Mouse (Mus musculus) spleen, postnatal 14 days (tissue): Measurements from ENCODE around the gene Acad12.
"Not testable (repeated sequence)": the region's sequence is repeated elsewhere in the genome, so short reads cannot be mapped to it uniquely, and the experiment has no call there.

Experiments used
- DNase-seq, 2 experiments: peaks; one replicate each; pipeline ENCODE4 v3.0.0; 2021 to 2022; ENCODE audit warnings: low spot score in 2 of 2

Acad12 gene

GRCm38 (mm10) chr5:121612036-121612435, 6.7 kb downstream of the Acad12 start:
- no peak for DNase-seq

- DNase-seq: not testable (repeated sequence)
These were observed 9.1 kb downstream of the Acad12 start for GRCm38 (mm10) chr5:121609556-121610135.

GRCm38 (mm10) chr5:121606151-121606550, 12.6 kb downstream of the Acad12 start:
- DNase-seq: peak; percentile 65 to 85

- not testable (repeated sequence) for DNase-seq
These were observed 14.9 kb downstream of the Acad12 start for GRCm38 (mm10) chr5:121603815-121604214.

- peak; percentile 74 to 87 for DNase-seq
These were observed 17.0 kb downstream of the Acad12 start for GRCm38 (mm10) chr5:121601547-121602299.

GRCm38 (mm10) chr5:121598871-121599610, 19.7 kb downstream of the Acad12 start:
- DNase-seq: no peak

- no peak for DNase-seq
These were observed 20.7 kb downstream of the Acad12 start for GRCm38 (mm10) chr5:121597991-121598537.

GRCm38 (mm10) chr5:121597332-121597731, 21.4 kb downstream of the Acad12 start:
- no peak for DNase-seq

- no peak for DNase-seq
These were observed 22.5 kb downstream of the Acad12 start for GRCm38 (mm10) chr5:121596226-121596625.

- no peak for DNase-seq
These were observed 23.0 kb downstream of the Acad12 start for GRCm38 (mm10) chr5:121595758-121596157.

- no peak for DNase-seq
These were observed 23.9 kb downstream of the Acad12 start for GRCm38 (mm10) chr5:121594714-121595313.

GRCm38 (mm10) chr5:121593451-121594401, 25.0 kb downstream of the Acad12 start, which contains the start of gene Aldh2:
Aldh2 (minus strand) TSS chr5:121593824.
- DNase-seq: peak; percentile 64 to 81

GRCm38 (mm10) chr5:121592816-121593407, 25.8 kb downstream of the Acad12 start:
- peak in 1 of 2 experiments; percentile 20 for DNase-seq

GRCm38 (mm10) chr5:121592064-121592815, 26.5 kb downstream of the Acad12 start:
- DNase-seq: no peak

GRCm38 (mm10) chr5:121591417-121592063, 27.2 kb downstream of the Acad12 start:
- no peak for DNase-seq

- no peak for DNase-seq
These were observed 28.8 kb downstream of the Acad12 start for GRCm38 (mm10) chr5:121589928-121590327.

GRCm38 (mm10) chr5:121586400-121587039, 32.2 kb downstream of the Acad12 start:
- DNase-seq: peak in 1 of 2 experiments; percentile 24

GRCm38 (mm10) chr5:121585699-121586098, 33.0 kb downstream of the Acad12 start:
- no peak for DNase-seq
